Mouse (Mus musculus) midbrain, embryonic 14.5 days (tissue): Measurements from ENCODE around the gene Rprml. TPM values are rescaled to one million over a fixed set of nuclear protein-coding genes. Genes with fewer than 3 reads are reported as not detected.
A peak's percentile ranks its signal among the peaks of the same experiment; 100 is the strongest.

ENCODE experiments used
- ATAC-seq: fragments of 200-750 bp; cut with Nextera tagmentation; 2 replicates; pipeline ENCODE4 v1.8.0; 2017; ENCODE audit warnings: moderate number of reproducible peaks, moderate library complexity; ENCODE audit not compliant: low FRiP score, low TSS enrichment
- DNase-seq: peaks from one replicate; pipeline ENCODE4 v3.0.0-alpha.2; 2015
- H3K27ac ChIP-seq: fragments of 300-500 bp; sonication (generic); replicated peaks from 2 replicates; pipeline ENCODE4 v1.5.1; 2014; ENCODE audit warnings: mild to moderate bottlenecking, low read depth, low read length, moderate library complexity
- H3K27me3 ChIP-seq: fragments of 300-500 bp; sonication (generic); 2 replicates; pipeline ENCODE4 v1.6.1; 2014; ENCODE audit warnings: low read length, control low read depth, mixed read lengths; ENCODE audit not compliant: control insufficient read depth, insufficient read depth
- H3K36me3 ChIP-seq: fragments of 300-500 bp; sonication (generic); 2 replicates; pipeline ENCODE4 v1.6.1; 2014; ENCODE audit warnings: low read length, control low read depth; ENCODE audit not compliant: control insufficient read depth, insufficient read depth
- H3K4me1 ChIP-seq: fragments of 300-500 bp; sonication (generic); 2 replicates; pipeline ENCODE4 v1.6.1; 2014; ENCODE audit warnings: mild to moderate bottlenecking, antibody characterized with exemption, low read length, control low read depth; ENCODE audit not compliant: control insufficient read depth, insufficient read depth
- H3K4me2 ChIP-seq: fragments of 300-500 bp; sonication (generic); 2 replicates; pipeline ENCODE4 v1.6.1; 2014; ENCODE audit warnings: mild to moderate bottlenecking, low read length, moderate library complexity
- H3K4me3 ChIP-seq: fragments of 300-500 bp; sonication (generic); replicated peaks from 2 replicates; pipeline ENCODE4 v1.5.1; 2014; ENCODE audit warnings: low read depth, low read length
- H3K9ac ChIP-seq: fragments of 300-500 bp; sonication (generic); replicated peaks from 2 replicates; pipeline ENCODE4 v1.6.1; 2014; ENCODE audit warnings: mild to moderate bottlenecking, low read length, moderate library complexity
- H3K9me3 ChIP-seq: fragments of 300-500 bp; sonication (generic); 2 replicates; pipeline ENCODE4 v1.6.1; 2016; ENCODE audit warnings: low read length, control low read depth, mixed read lengths; ENCODE audit not compliant: control insufficient read depth
- WGBS: fragments of 180-500 bp; shearing (Covaris S2); extraction: QIAGEN DNeasy Blood & Tissue Kit; methylation state at CpG from one replicate; pipeline ENCODE4 v1.1.7; 2014; 5-methylcytosine and 5-hydroxymethylcytosine counted together
- polyA plus RNA-seq: library from polyadenylated mRNA; unstranded; fragments of >200 nt; fragmentation: Nextera tagmentation; extraction: Ambion mirVana; gene quantifications from 2 replicates; pipeline ENCODE4 v1.2.1, GENCODE M21; 2014

Gene Rprml
- polyA plus RNA-seq: 0.71 and 0.88 TPM in 2 replicates

DNA sequence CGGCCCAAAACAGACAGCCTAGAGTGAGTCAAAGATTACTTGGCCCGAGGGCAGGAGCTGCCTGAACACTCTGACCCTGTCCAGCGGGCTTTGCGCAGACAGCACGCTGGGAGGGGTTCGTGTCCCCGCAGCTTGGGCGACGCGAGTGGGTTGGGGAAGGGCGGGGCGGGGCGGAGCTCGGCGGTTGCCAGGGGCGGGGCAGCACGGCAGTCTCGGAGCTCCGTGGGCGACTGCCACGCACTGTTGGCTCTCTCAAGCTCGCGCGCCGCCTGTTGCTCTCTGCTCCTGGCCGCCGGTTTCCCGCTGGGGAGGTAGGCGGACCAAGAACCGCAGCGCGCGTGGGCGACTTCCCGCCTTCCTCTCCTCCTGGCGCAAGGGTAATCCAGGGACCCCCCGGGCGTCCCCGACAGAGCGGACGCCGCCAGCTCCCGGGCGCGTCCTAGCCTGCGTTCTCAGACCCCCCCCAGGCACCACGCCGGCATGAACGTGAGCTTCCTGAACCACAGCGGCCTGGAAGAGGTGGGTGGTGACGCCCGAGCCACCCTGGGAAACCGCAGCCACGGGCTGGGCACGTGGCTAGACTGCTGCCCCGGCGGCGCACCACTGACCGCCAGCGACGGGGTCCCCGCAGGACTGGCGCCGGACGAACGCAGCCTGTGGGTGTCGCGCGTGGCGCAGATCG lies at the start of gene Rprml:
Gene Rprml (plus strand): TSS at position 270 of the 682 bp plus-strand sequence.
- peak; percentile 49 for DNase-seq

DNA sequence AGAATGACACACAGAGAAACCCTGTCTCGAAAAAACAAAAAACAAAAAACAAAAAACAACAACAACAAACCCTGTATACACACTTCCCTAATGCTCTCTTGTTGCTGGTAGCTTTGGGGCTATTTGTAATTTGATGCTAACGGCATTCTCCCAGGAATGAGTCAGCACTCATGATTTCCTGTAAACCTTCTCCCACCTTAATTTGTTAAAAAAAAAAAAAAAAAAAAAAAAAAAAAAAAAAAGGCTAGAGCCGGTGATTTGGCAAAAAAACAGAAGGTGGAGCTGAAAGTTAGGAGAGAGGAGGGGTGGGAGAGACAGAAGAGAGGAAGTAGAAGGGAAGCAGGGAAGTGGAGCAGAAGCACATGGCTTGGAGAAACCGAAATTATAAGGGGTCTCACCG lies 42.8 kb upstream of the Rprml start:
- WGBS: 76% methylated on average over 5 of the region's 5 CpGs
- H3K36me3 ChIP-seq: no peaks in the 10 kb centered on the region
- DNase-seq: no peak
- no peaks in the 10 kb centered on the region for H3K4me1 ChIP-seq
- no peak overlapping the region for H3K9ac ChIP-seq
- H3K4me3 ChIP-seq: no peak overlapping the region
- H3K9me3 ChIP-seq: no peaks in the 10 kb centered on the region
- no peak overlapping the region for H3K27ac ChIP-seq
- ATAC-seq: no peak
- no peak overlapping the region for H3K4me2 ChIP-seq
- H3K27me3 ChIP-seq: no peaks in the 10 kb centered on the region

More for the DNA sequence above, at the start of gene Rprml:
- peaks cover 7% of the 10 kb centered on the region; the same call in 1 of the 2 replicates for H3K4me1 ChIP-seq
- H3K27me3 ChIP-seq: peaks cover 52% of the 10 kb centered on the region
- no peaks in the 10 kb centered on the region for H3K9me3 ChIP-seq
- H3K36me3 ChIP-seq: no peaks in the 10 kb centered on the region
- no peak for ATAC-seq
- H3K4me3 ChIP-seq: peak within 1 kb of the TSS; percentile 34
- H3K27ac ChIP-seq: no peak within 1 kb of the TSS
- under 1% methylated on average over 70 of the region's 71 CpGs for WGBS
- H3K9ac ChIP-seq: no peak within 1 kb of the TSS; the same call in 1 of the 2 replicates
- peak within 1 kb of the TSS; percentile 63 for H3K4me2 ChIP-seq

DNA sequence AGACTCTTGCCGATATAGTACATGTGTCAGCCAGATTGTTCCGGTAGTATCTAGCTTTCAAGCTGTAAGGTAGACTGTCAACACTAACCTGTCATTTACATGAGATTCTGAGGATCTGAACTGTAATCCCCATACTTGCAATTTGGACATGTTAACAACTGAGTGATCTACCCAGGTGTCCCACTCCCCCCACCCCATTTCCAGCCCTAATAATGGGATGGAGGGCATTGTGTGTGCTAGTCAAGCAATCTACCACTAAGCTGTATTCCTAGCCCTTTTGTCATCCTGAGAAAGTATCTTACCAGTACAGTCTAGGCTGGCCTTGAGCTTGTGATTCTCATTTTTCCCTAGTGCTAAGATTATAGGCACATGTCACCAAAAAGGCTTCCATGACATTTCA lies 38.6 kb upstream of the Rprml start:
- Histone ChIP-seq H3K4me1 (no peaks in the 10 kb centered on the region), H3K9me3 (no peaks in the 10 kb centered on the region), H3K27ac (no peak overlapping the region), H3K27me3 (no peaks in the 10 kb centered on the region), H3K4me3 (no peak overlapping the region), H3K4me2 (no peak overlapping the region), H3K9ac (no peak overlapping the region), H3K36me3 (no peaks in the 10 kb centered on the region)
- WGBS: 94% methylated on average over 2 of the region's 2 CpGs
- ATAC-seq (no peak), DNase-seq (no peak)

DNA sequence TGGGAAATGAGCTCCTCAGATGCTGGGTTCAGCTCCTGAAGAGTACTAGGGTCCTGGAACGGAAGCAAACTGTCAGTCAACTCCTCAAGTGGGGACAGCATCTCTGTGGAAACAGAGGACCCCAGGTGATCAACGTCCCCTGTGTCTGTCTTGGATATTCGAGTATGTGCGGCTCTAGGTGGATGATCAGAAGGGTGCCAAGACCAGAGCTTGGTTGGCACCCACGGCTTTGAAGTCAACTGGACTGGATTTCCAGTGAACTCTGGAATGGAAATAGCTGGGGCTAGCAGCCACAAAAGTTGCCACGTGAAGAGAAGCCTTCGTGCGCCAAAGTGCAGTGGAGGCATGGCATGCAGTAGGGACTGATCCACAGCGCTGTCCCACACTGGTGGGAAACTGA lies 28.3 kb upstream of the Rprml start, which contains the start of gene Gm884:
Gene Gm884 (minus strand): TSS at position 101 of the 400 bp plus-strand sequence.
- Histone ChIP-seq H3K36me3 (no peaks in the 10 kb centered on the region), H3K4me1 (no peaks in the 10 kb centered on the region), H3K27me3 (no peaks in the 10 kb centered on the region), H3K27ac (no peak within 1 kb of the TSS), H3K4me3 (no peak within 1 kb of the TSS), H3K9me3 (no peaks in the 10 kb centered on the region), H3K4me2 (no peak within 1 kb of the TSS), H3K9ac (no peak within 1 kb of the TSS)
- ATAC-seq (no peak), DNase-seq (no peak)
- WGBS: 86% methylated on average over 9 of the region's 9 CpGs

DNA sequence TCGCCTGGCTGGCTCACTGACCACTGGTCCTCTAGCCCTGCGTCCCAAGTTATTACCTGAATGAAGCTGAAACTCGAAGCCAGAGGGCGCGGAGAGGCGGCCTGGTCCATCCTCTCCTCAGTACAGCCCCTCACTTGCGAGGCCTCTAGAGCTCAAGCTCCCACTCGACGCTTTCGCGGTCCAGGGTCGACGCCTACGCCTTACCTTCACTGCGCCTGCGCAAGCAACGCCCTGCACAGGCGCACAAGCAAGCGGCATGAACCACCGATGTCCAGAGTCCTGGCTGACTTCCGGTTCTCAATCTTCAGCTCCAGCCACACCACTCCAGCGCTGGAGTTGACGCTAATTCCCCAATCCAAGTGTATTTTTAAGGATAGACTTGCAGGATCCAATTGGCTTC lies 21.9 kb upstream of the Rprml start:
- ATAC-seq (no peak), DNase-seq (no peak)
- Histone ChIP-seq H3K27ac (no peak overlapping the region), H3K9ac (no peak overlapping the region), H3K4me2 (no peak overlapping the region), H3K27me3 (no peaks in the 10 kb centered on the region), H3K4me3 (no peak overlapping the region), H3K36me3 (no peaks in the 10 kb centered on the region), H3K9me3 (no peaks in the 10 kb centered on the region), H3K4me1 (no peaks in the 10 kb centered on the region)
- WGBS: 83% methylated on average over 23 of the region's 23 CpGs

DNA sequence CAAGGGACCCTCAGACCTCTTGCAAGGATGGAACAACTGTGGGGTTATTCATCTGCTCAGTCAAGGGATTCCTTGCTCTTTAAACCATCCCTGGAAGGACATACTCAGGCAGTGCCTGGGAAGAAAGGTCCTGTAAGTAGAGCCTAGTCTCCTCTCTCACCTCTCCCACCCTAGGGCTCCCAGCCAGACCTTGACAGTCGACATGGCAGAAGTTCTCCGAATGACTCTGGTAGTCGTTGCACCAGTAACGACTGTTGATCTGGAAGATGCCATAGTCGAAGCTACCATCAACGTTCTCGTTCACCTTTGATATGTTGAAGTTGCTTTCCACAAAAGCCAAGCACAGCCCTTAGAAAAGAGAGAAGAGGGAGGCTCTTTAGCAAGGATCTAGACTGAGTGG lies 14.6 kb upstream of the Rprml start:
- 89% methylated on average over 7 of the region's 7 CpGs for WGBS
- no peaks in the 10 kb centered on the region for H3K27me3 ChIP-seq
- no peak overlapping the region for H3K4me3 ChIP-seq
- H3K36me3 ChIP-seq: no peaks in the 10 kb centered on the region
- H3K9ac ChIP-seq: no peak overlapping the region
- H3K4me2 ChIP-seq: no peak overlapping the region
- DNase-seq: no peak
- ATAC-seq: no peak
- no peaks in the 10 kb centered on the region for H3K9me3 ChIP-seq
- H3K4me1 ChIP-seq: no peaks in the 10 kb centered on the region
- H3K27ac ChIP-seq: no peak overlapping the region

DNA sequence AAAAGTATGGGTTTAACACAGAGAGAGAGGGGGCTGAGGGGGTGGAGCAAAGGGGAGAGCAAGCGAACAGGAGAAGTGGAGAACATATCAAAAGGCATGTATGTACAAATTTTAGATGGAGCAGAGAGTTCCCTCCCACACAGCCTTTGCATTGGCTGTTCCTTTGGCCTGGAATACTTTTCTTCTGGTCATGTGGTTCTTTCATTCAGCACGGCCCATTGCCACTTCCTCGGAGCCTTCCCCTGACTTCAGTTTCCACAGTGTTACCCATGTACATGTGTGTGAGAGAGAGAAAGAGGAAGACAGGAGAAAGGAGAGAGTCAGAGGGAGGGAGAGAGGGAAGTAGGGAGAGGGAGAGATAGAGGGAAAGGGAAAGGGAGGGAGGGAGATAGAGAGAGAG lies 13.9 kb upstream of the Rprml start:
- Histone ChIP-seq H3K9me3 (no peaks in the 10 kb centered on the region), H3K4me2 (no peak overlapping the region), H3K9ac (no peak overlapping the region), H3K4me3 (no peak overlapping the region), H3K36me3 (no peaks in the 10 kb centered on the region), H3K27me3 (0 out of 2 replicates have a peak, but pooled peaks cover 2% of the 10 kb centered on the region), H3K4me1 (no peaks in the 10 kb centered on the region), H3K27ac (no peak overlapping the region)
- DNase-seq (no peak), ATAC-seq (no peak)
- 80% methylated on average over 3 of the region's 3 CpGs for WGBS

DNA sequence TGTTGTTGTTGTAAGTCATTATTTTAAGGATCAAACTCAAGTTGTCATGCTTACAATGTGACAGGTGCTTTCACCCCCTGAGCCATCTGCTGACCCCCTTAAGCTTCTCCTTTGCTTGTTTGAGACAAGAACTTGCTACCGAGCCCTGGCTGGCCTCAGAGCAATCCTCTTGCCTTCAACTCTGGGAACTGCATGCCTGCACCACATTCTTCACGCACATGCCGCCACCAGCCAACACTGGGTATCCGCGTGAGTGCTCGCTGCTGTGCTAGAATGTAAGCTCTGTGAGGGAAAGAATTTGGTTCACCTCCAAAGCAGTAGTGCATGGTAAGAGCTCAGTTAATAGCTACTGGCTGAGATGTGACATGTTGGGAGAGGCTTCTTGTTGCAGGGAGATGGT lies 13.1 kb upstream of the Rprml start:
- no peak for ATAC-seq
- no peaks in the 10 kb centered on the region for H3K36me3 ChIP-seq
- WGBS: 86% methylated on average over 6 of the region's 6 CpGs
- 0 out of 2 replicates have a peak, but pooled peaks cover 5% of the 10 kb centered on the region for H3K27me3 ChIP-seq
- no peak for DNase-seq
- H3K9me3 ChIP-seq: no peaks in the 10 kb centered on the region
- no peak overlapping the region for H3K9ac ChIP-seq
- no peaks in the 10 kb centered on the region for H3K4me1 ChIP-seq
- no peak overlapping the region for H3K4me3 ChIP-seq
- no peak overlapping the region for H3K4me2 ChIP-seq
- no peak overlapping the region for H3K27ac ChIP-seq

DNA sequence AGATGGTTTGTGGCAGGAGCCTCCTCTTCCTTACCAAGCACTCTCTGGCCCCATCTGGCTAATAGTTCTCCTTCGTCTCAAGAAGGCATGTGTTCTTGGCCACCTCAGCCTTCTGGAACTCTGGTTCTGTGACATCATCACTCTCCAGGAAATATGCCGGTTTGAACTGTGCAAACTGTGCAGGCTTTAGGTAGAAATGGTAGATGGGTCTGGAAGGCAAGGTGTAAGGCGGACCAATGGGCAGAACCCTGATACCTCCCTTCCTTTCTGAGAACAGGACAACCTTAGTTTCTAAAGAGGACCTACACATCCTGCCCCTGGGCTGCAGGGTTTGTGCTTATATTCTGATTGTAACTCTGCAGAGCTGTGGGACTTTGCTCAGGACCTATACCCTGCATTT lies 10.6 kb upstream of the Rprml start, which contains the start of gene Lyzl6:
Gene Lyzl6 (minus strand): TSS at position 101 of the 400 bp plus-strand sequence.
- H3K9ac ChIP-seq: no peak within 1 kb of the TSS
- no peak within 1 kb of the TSS for H3K4me3 ChIP-seq
- ATAC-seq (no peak), DNase-seq (no peak)
- WGBS: 83% methylated on average over 3 of the region's 3 CpGs
- H3K9me3 ChIP-seq: no peaks in the 10 kb centered on the region
- 0 out of 2 replicates have a peak, but pooled peaks cover 5% of the 10 kb centered on the region for H3K27me3 ChIP-seq
- H3K4me2 ChIP-seq: no peak within 1 kb of the TSS
- no peak within 1 kb of the TSS for H3K27ac ChIP-seq
- no peaks in the 10 kb centered on the region for H3K36me3 ChIP-seq
- no peaks in the 10 kb centered on the region for H3K4me1 ChIP-seq
